Mouse (Mus musculus) midbrain, postnatal 0 days (tissue): ENCODE measurements at regions not wholly inside any gene's neighbourhood (a gene's known extent, or its start where the extent isn't known, plus 50 kb on each side); places are given as distances from the start of the nearest gene placed in this dataset.
"Not testable (repeated sequence)": the region's sequence is repeated elsewhere in the genome, so short reads cannot be mapped to it uniquely, and the experiment has no call there.

Experiments
- ATAC-seq: fragments of 200-750 bp; cut with Nextera tagmentation; 2 replicates; pipeline ENCODE4 v1.8.0; 2017; ENCODE audit warnings: moderate number of reproducible peaks, mild to moderate bottlenecking, moderate TSS enrichment, moderate library complexity; ENCODE audit not compliant: low FRiP score
- DNase-seq: peaks from one replicate; pipeline ENCODE4 v3.0.0-alpha.2; 2015; ENCODE audit warnings: low spot score
- H3K27ac ChIP-seq: fragments of 300-500 bp; sonication (generic); 2 replicates; pipeline ENCODE4 v1.5.1; 2014; ENCODE audit warnings: low read depth, mild to moderate bottlenecking, low read length, mixed read lengths
- H3K27me3 ChIP-seq: fragments of 300-500 bp; sonication (generic); 2 replicates; pipeline ENCODE4 v1.6.1; 2014; ENCODE audit warnings: low read length, control low read depth, mixed read lengths; ENCODE audit not compliant: insufficient read depth
- H3K36me3 ChIP-seq: fragments of 300-500 bp; sonication (generic); 2 replicates; pipeline ENCODE4 v1.6.1; 2014; ENCODE audit warnings: low read length, control low read depth, mixed read lengths; ENCODE audit not compliant: insufficient read depth
- H3K4me1 ChIP-seq: fragments of 300-500 bp; sonication (generic); 2 replicates; pipeline ENCODE4 v1.6.1; 2014; ENCODE audit warnings: mild to moderate bottlenecking, control low read depth, antibody characterized with exemption, low read length, mixed read lengths; ENCODE audit not compliant: insufficient read depth
- H3K4me2 ChIP-seq: fragments of 300-500 bp; sonication (generic); 2 replicates; pipeline ENCODE4 v1.6.1; 2014; ENCODE audit warnings: low read depth, mild to moderate bottlenecking, low read length, mixed read lengths; ENCODE audit not compliant: poor library complexity, severe bottlenecking
- H3K4me3 ChIP-seq: fragments of 300-500 bp; sonication (generic); 2 replicates; pipeline ENCODE4 v1.5.1; 2014; ENCODE audit warnings: low read depth, mild to moderate bottlenecking, low read length, moderate library complexity
- H3K9ac ChIP-seq: fragments of 300-500 bp; sonication (generic); replicated peaks from 2 replicates; pipeline ENCODE4 v1.6.1; 2014; ENCODE audit warnings: mild to moderate bottlenecking, low read length, moderate library complexity, mixed read lengths; ENCODE audit not compliant: poor library complexity, severe bottlenecking
- H3K9me3 ChIP-seq: fragments of 300-500 bp; sonication (generic); 2 replicates; pipeline ENCODE4 v1.6.1; 2016; ENCODE audit warnings: low read length, control low read depth
- CTCF ChIP-seq: IDR thresholded peaks from 2 replicates; pipeline ENCODE4 v1.5.1; 2016; ENCODE audit warnings: antibody characterized with exemption, mild to moderate bottlenecking
- WGBS: fragments of 180-500 bp; shearing (Covaris S2); extraction: QIAGEN DNeasy Blood & Tissue Kit; methylation state at CpG from one replicate; pipeline ENCODE4 v1.1.7; 2014; 5-methylcytosine and 5-hydroxymethylcytosine counted together

- Histone ChIP-seq H3K36me3 (no peaks in the 10 kb centered on the region), H3K4me3 (no peak overlapping the region), H3K4me2 (no peak overlapping the region), H3K9me3 (no peaks in the 10 kb centered on the region), H3K27ac (no peak overlapping the region), H3K9ac (no peak overlapping the region), H3K4me1 (no peaks in the 10 kb centered on the region), H3K27me3 (no peaks in the 10 kb centered on the region)
- 91% methylated on average over 1 of the region's 1 CpGs for WGBS
- no peak for ATAC-seq
- DNase-seq = no peak
- no peak for TF ChIP-seq CTCF
Measured at GRCm38 (mm10) chr6:22671524-22671923, 203.8 kb upstream of the Ptprz1 start.

GRCm38 (mm10) chr6:22668190-22668975, 206.9 kb upstream of the Ptprz1 start:
- no peak overlapping the region for H3K4me2 ChIP-seq
- H3K27ac ChIP-seq = no peak overlapping the region
- ATAC-seq = no peak
- H3K4me3 ChIP-seq = no peak overlapping the region
- WGBS = 73% methylated on average over 7 of the region's 7 CpGs
- no peak for TF ChIP-seq CTCF
- no peaks in the 10 kb centered on the region for H3K4me1 ChIP-seq
- no peaks in the 10 kb centered on the region for H3K9me3 ChIP-seq
- no peaks in the 10 kb centered on the region for H3K27me3 ChIP-seq
- no peaks in the 10 kb centered on the region for H3K36me3 ChIP-seq
- DNase-seq = peak; percentile 22
- no peak overlapping the region for H3K9ac ChIP-seq

- not testable (repeated sequence) for H3K4me3 ChIP-seq, H3K27ac ChIP-seq, H3K9ac ChIP-seq, H3K27me3 ChIP-seq, H3K4me2 ChIP-seq, H3K9me3 ChIP-seq, DNase-seq, H3K36me3 ChIP-seq, ATAC-seq, H3K4me1 ChIP-seq
- 95% methylated on average over 14 of the region's 15 CpGs for WGBS
Measured at GRCm38 (mm10) chr6:22657401-22657800, 217.9 kb upstream of the Ptprz1 start.

GRCm38 (mm10) chr6:22640100-22640499, 235.2 kb upstream of the Ptprz1 start:
- Histone ChIP-seq H3K9me3 (no peaks in the 10 kb centered on the region), H3K4me2 (no peak overlapping the region), H3K4me3 (no peak overlapping the region), H3K36me3 (no peaks in the 10 kb centered on the region), H3K9ac (no peak overlapping the region), H3K27me3 (no peaks in the 10 kb centered on the region), H3K27ac (no peak overlapping the region), H3K4me1 (no peaks in the 10 kb centered on the region)
- no peak for TF ChIP-seq CTCF
- no peak for ATAC-seq
- DNase-seq = no peak

GRCm38 (mm10) chr6:22635141-22635540, 240.2 kb upstream of the Ptprz1 start:
- no peaks in the 10 kb centered on the region for H3K27me3 ChIP-seq
- no peaks in the 10 kb centered on the region for H3K9me3 ChIP-seq
- H3K4me2 ChIP-seq = no peak overlapping the region
- H3K4me1 ChIP-seq = no peaks in the 10 kb centered on the region
- no peak for ATAC-seq
- TF ChIP-seq CTCF = no peak
- no peak overlapping the region for H3K9ac ChIP-seq
- H3K27ac ChIP-seq = no peak overlapping the region
- no peak for DNase-seq
- H3K4me3 ChIP-seq = no peak overlapping the region
- 83% methylated on average over 3 of the region's 3 CpGs for WGBS
- H3K36me3 ChIP-seq = no peaks in the 10 kb centered on the region

GRCm38 (mm10) chr6:22634740-22635139, 240.6 kb upstream of the Ptprz1 start:
- ATAC-seq (no peak), DNase-seq (no peak)
- no peak overlapping the region for H3K4me3 ChIP-seq
- 66% methylated on average over 5 of the region's 5 CpGs for WGBS
- H3K4me2 ChIP-seq = no peak overlapping the region
- no peaks in the 10 kb centered on the region for H3K36me3 ChIP-seq
- no peaks in the 10 kb centered on the region for H3K9me3 ChIP-seq
- no peaks in the 10 kb centered on the region for H3K4me1 ChIP-seq
- no peak for TF ChIP-seq CTCF
- no peak overlapping the region for H3K27ac ChIP-seq
- H3K27me3 ChIP-seq = no peaks in the 10 kb centered on the region
- no peak overlapping the region for H3K9ac ChIP-seq
